Mouse (Mus musculus): ENCODE results near the gene Spaca6. TPM values are rescaled to one million over a fixed set of nuclear protein-coding genes. Genes with fewer than 3 reads are reported as not detected.

The Spaca6 gene
- polyA plus RNA-seq, 1 experiment from 2014 or later = 41.2 TPM

DNA sequence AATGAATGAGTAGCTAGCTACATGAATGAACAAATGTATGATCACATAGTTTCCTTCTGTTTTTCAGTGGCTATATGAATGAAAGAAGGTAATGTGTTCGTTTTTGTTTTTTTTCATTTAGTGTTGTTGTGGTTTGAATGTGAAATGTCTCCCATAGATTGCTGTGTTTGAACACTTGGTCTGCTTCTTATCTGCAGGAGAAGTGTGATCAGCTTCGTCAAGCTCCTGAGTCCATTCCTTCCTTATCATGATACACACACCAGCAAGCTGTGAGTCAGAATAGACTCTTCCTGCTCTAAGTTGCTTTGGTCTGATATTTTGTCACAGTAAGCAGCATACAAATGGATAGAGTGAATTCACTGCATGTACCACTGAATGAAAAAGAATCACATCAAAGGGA, 22.0 kb downstream of the Spaca6 start:
- H3K9me3 ChIP-seq = no peaks in the 10 kb centered on the region
- no peak overlapping the region for H3K4me3 ChIP-seq (replicated peaks)
- no peaks in the 10 kb centered on the region for H3K36me3 ChIP-seq
- peaks cover 12% of the 10 kb centered on the region; the same call in 1 of the 2 replicates for H3K27me3 ChIP-seq
- H3K9ac ChIP-seq (replicated peaks) = no peak overlapping the region
- 70% methylated on average over 2 of the region's 2 CpGs for WGBS
- no peak overlapping the region for H3K4me2 ChIP-seq (replicated peaks)
- ATAC-seq = no peak
- 0 out of 2 replicates have a peak, but pooled peaks cover 3% of the 10 kb centered on the region for H3K4me1 ChIP-seq (replicated peaks)
- H3K27ac ChIP-seq = no peak overlapping the region

DNA sequence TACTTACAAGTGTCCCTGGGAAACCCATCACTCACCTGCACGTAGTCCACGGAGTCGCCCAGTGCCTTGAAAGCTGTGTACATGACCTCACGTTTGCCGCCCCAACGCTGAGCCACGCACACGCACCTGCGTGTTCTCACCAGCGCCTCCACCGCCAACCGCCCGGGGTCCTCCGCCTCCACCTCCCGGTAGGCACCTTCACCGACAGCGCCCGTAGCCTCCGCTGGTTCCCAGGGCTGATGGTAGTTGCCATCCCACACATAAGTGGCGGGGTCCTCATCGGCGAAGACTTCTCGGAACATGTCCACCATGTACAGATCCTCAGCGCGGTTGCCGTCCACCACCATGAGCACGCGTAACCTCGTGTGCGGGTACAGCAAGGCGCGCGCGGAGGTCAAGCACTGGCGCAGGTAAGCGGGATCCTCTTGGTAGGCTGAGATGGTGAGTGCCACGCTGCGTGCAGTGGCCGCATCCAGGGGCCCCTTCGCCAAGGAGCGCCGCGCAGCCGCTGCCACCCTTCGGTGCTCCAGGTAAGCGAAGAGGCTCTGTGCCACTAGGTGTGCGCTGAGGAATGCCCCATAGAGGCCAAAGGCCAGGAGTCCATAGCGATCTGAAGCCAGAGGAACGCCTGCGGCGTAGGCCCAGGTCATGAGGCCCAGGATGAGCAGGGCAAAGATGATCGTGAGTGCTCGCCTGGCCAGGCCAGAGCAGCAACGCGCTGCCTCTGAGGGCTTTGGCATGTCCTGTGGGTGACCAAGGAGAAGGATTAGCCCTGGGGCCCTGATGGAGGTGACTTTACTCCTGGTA, 23.2 kb downstream of the Spaca6 start:
- 0 out of 2 replicates have a peak, but pooled peaks cover 3% of the 10 kb centered on the region for H3K4me1 ChIP-seq (replicated peaks)
- peak overlapping the region; percentile 45 for H3K4me2 ChIP-seq (replicated peaks)
- no peak overlapping the region for H3K9ac ChIP-seq (replicated peaks)
- WGBS = 19% methylated on average over 55 of the region's 55 CpGs
- H3K9me3 ChIP-seq = no peaks in the 10 kb centered on the region
- no peaks in the 10 kb centered on the region for H3K36me3 ChIP-seq
- peak overlapping the region; percentile 20 for H3K4me3 ChIP-seq (replicated peaks)
- peaks cover 12% of the 10 kb centered on the region; the same call in 1 of the 2 replicates for H3K27me3 ChIP-seq
- H3K27ac ChIP-seq = no peak overlapping the region
- ATAC-seq = peak; percentile 51

GRCm38 (mm10) chr17:17855064-17855838, 28.3 kb downstream of the Spaca6 start, which contains the start of gene Has1:
TSS of gene Has1 (minus strand) at chr17:17855205.
- 0 out of 2 replicates have a peak, but pooled peaks cover 2% of the 10 kb centered on the region for H3K4me1 ChIP-seq (replicated peaks)
- H3K9me3 ChIP-seq = no peaks in the 10 kb centered on the region
- ATAC-seq = peak; percentile 34; the same call in 1 of the 2 replicates
- no peak within 1 kb of the TSS for H3K27ac ChIP-seq
- H3K27me3 ChIP-seq = peaks cover 3% of the 10 kb centered on the region; the same call in 1 of the 2 replicates
- no peak within 1 kb of the TSS for H3K4me2 ChIP-seq (replicated peaks)
- no peak within 1 kb of the TSS for H3K4me3 ChIP-seq (replicated peaks)
- no peaks in the 10 kb centered on the region for H3K36me3 ChIP-seq
- 71% methylated on average over 8 of the region's 8 CpGs for WGBS
- no peak within 1 kb of the TSS for H3K9ac ChIP-seq (replicated peaks)

DNA sequence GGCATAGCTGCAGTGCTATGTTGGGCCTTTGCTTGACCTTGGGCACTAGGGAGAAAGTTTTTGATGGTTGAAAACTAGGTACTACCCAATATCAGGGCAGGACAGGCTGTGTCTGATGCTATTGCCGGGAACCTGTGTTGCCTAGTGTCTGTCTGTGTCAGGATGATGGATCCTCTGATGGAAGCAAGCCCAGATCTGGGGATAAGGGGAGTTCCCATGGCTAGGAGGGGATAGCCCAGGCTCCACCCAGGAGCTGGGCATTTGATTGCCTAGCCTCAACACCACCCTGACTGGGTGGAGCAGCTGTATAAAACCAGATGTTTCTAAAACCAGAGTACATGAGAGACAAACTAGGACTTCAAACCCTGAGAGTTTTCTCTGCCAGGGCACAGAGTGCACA, 29.7 kb downstream of the Spaca6 start:
- Histone ChIP-seq H3K9me3 (no peaks in the 10 kb centered on the region), H3K27me3 (no peaks in the 10 kb centered on the region), H3K36me3 (no peaks in the 10 kb centered on the region), H3K4me2 (replicated peaks) (no peak overlapping the region), H3K27ac (no peak overlapping the region), H3K9ac (replicated peaks) (no peak overlapping the region), H3K4me3 (replicated peaks) (no peak overlapping the region), H3K4me1 (replicated peaks) (no peaks in the 10 kb centered on the region)
- ATAC-seq = no peak
- 93% methylated on average over 1 of the region's 1 CpGs for WGBS

DNA sequence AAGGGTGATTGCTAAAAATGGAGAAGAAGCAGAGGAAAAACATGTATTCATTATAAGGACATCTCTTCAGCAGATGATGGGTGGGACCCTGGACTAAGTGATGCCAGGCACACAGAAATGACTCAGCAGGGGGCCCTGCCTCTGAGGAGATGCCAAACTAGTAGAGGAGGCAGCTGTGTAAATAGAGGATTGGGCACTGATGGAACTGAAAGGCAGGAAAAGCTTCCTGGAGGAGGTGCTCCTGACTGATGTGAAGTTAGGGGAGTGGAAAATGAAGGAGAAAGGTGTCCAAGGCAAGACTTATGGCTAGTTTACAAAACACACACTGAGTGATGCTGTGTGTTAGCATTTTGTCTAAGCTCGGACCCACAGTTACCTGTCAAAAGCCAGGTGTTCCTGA, 30.5 kb downstream of the Spaca6 start:
- H3K36me3 ChIP-seq = no peaks in the 10 kb centered on the region; the same call in 1 of the 2 replicates
- no peak for ATAC-seq
- WGBS = 73% methylated on average over 1 of the region's 1 CpGs
- H3K27me3 ChIP-seq = no peaks in the 10 kb centered on the region
- no peak overlapping the region for H3K4me3 ChIP-seq (replicated peaks)
- no peak overlapping the region for H3K4me2 ChIP-seq (replicated peaks)
- H3K4me1 ChIP-seq (replicated peaks) = no peaks in the 10 kb centered on the region
- no peak overlapping the region for H3K9ac ChIP-seq (replicated peaks)
- no peaks in the 10 kb centered on the region for H3K9me3 ChIP-seq
- H3K27ac ChIP-seq = no peak overlapping the region

DNA sequence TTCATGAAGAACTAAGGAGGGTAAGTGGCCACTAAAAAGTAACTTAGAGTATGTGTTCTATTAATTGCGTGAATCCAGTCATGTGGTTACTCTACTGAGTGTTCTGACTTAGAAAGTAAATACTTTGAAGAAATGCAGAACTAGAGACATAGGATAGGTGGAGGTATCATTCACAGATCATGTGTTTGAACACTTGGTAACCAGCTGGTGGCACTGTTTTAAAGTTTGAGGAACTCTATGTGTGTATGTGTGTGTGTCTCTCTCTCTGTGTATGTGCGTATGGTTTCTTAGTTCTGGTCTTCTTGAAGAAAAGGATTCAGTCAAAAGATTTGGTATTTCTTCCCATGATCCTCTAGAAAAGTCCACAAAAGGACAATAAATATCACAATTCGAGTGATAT, 33.2 kb downstream of the Spaca6 start:
- WGBS = 92% methylated on average over 3 of the region's 3 CpGs
- H3K27ac ChIP-seq = no peak overlapping the region
- H3K9ac ChIP-seq (replicated peaks) = no peak overlapping the region

GRCm38 (mm10) chr17:17862360-17862759, 35.4 kb downstream of the Spaca6 start:
- Histone ChIP-seq H3K27ac (no peak overlapping the region), H3K36me3 (peaks cover 20% of the 10 kb centered on the region), H3K4me2 (replicated peaks) (no peak overlapping the region), H3K9me3 (no peaks in the 10 kb centered on the region), H3K27me3 (no peaks in the 10 kb centered on the region), H3K9ac (replicated peaks) (no peak overlapping the region), H3K4me1 (replicated peaks) (no peaks in the 10 kb centered on the region), H3K4me3 (replicated peaks) (no peak overlapping the region)
- WGBS = 93% methylated on average over 1 of the region's 1 CpGs
- no peak for ATAC-seq

More for the DNA sequence above, 33.2 kb downstream of the Spaca6 start:
- no peak for ATAC-seq
- Histone ChIP-seq H3K9me3 (no peaks in the 10 kb centered on the region), H3K4me2 (replicated peaks) (no peak overlapping the region), H3K36me3 (peaks cover 12% of the 10 kb centered on the region), H3K4me1 (replicated peaks) (no peaks in the 10 kb centered on the region), H3K4me3 (replicated peaks) (no peak overlapping the region), H3K27me3 (no peaks in the 10 kb centered on the region)

DNA sequence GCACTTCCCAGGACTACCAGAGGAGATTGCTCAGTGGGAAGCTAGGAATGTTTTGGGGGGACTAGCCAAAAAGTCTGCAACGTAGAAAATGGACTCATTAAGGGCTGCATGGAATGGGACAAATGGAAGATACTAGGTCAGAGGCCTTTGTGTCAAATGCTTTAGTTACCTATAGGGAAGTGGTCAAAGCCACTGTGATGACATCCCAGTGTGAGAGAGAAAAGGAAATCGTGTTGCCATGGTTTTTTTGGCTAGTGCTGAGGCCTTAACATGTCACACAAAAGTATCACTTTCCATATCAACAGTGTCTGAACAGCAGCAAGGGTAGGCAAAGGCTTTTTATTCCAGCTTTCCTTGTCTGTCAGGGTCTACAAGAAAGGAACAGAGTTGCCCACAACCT, 38.2 kb downstream of the Spaca6 start:
- H3K9ac ChIP-seq (replicated peaks) = no peak overlapping the region
- H3K4me1 ChIP-seq (replicated peaks) = no peaks in the 10 kb centered on the region
- H3K36me3 ChIP-seq = peaks cover 20% of the 10 kb centered on the region
- H3K9me3 ChIP-seq = no peaks in the 10 kb centered on the region
- 61% methylated on average over 2 of the region's 2 CpGs for WGBS
- H3K4me3 ChIP-seq (replicated peaks) = no peak overlapping the region
- no peaks in the 10 kb centered on the region for H3K27me3 ChIP-seq
- H3K4me2 ChIP-seq (replicated peaks) = no peak overlapping the region
- no peak overlapping the region for H3K27ac ChIP-seq
- ATAC-seq = no peak

GRCm38 (mm10) chr17:17866801-17867469, 40.0 kb downstream of the Spaca6 start:
- ATAC-seq = no peak
- Histone ChIP-seq H3K4me3 (replicated peaks) (no peak overlapping the region), H3K27ac (no peak overlapping the region), H3K9ac (replicated peaks) (no peak overlapping the region), H3K36me3 (peaks cover 20% of the 10 kb centered on the region), H3K4me1 (replicated peaks) (no peaks in the 10 kb centered on the region), H3K9me3 (no peaks in the 10 kb centered on the region), H3K27me3 (no peaks in the 10 kb centered on the region), H3K4me2 (replicated peaks) (no peak overlapping the region)
- 93% methylated on average over 11 of the region's 11 CpGs for WGBS

DNA sequence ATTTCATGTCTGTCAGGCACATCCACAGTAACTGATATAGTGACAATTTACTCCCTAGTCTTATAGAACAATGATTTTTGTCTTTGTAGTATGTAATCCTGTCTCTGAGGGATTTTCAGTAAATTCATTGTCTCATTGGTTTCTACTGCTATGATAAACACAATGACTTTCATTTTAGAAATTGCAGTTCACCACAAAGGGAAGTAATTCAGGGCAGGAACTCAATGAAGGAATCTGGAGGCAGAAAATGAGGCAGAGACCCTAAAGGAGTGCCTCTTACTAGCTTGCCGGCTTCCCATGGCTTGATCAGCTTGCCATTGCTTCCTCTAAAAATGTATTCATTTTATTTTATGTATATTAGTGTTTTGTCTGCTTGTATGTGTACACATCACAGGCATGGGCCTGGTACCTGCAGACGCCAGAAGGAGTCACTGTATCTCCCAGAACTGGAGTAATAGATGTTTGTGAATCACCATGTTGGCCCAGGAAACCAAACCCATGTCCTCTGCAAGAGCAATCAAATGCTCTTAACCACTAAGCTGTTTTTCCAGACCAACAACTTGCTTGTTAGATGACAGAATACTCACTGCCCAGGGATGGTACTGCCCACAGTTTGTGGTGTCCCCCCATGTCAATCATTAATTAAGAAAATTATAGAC, 44.1 kb downstream of the Spaca6 start:
- Histone ChIP-seq H3K9ac (replicated peaks) (no peak overlapping the region), H3K4me3 (replicated peaks) (no peak overlapping the region), H3K4me2 (replicated peaks) (no peak overlapping the region), H3K36me3 (peaks cover under 1% of the 10 kb centered on the region; the same call in 1 of the 2 replicates), H3K4me1 (replicated peaks) (no peaks in the 10 kb centered on the region), H3K9me3 (peaks cover 4% of the 10 kb centered on the region), H3K27me3 (no peaks in the 10 kb centered on the region), H3K27ac (no peak overlapping the region)
- 93% methylated on average over 2 of the region's 2 CpGs for WGBS
- no peak for ATAC-seq

DNA sequence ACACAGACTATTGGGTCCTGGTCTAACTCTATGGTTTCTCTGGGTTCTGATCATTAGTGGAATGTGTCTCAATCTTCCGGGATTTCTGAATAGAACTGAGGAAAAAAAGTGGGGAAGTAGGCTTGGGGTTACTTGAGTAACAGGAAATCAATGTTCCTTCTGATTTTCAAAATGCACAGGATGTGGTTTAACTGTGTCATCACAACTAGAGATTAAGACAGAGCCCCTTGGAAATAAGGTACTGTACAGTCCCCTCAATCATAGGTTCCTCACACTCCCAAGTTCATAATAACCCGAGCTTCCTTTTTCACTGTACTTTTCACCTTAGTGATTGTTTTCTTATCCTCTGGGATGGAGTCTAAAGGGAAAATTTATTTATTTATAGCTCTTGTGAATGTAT, 44.7 kb downstream of the Spaca6 start:
- H3K27ac ChIP-seq = no peak overlapping the region
- 89% methylated on average over 2 of the region's 2 CpGs for WGBS

More for the DNA sequence above, 44.7 kb downstream of the Spaca6 start:
- Histone ChIP-seq H3K9me3 (peaks cover 4% of the 10 kb centered on the region), H3K9ac (replicated peaks) (no peak overlapping the region), H3K4me1 (replicated peaks) (no peaks in the 10 kb centered on the region), H3K36me3 (no peaks in the 10 kb centered on the region; the same call in 1 of the 2 replicates), H3K4me2 (replicated peaks) (no peak overlapping the region), H3K4me3 (replicated peaks) (no peak overlapping the region), H3K27me3 (no peaks in the 10 kb centered on the region)
- no peak for ATAC-seq

Measured in midbrain, embryonic 13.5 days (tissue).